Mouse (Mus musculus) cortical plate, adult 2 months (tissue): ENCODE data around the gene Gm9774. TPM values are rescaled to one million over a fixed set of nuclear protein-coding genes. Genes with fewer than 3 reads are reported as not detected.

Experiments used
- H3K27ac ChIP-seq: fragments of 200-500 bp; 2 replicates; pipeline ENCODE4 v1.5.1; 2012; ENCODE audit warnings: low read length, control low read depth, inconsistent platforms; ENCODE audit not compliant: insufficient read depth
- H3K4me1 ChIP-seq: fragments of 200-500 bp; 2 replicates; pipeline ENCODE4 v1.6.1; 2011; ENCODE audit warnings: low read length; ENCODE audit not compliant: control insufficient read depth, insufficient read depth
- H3K4me3 ChIP-seq: fragments of 200-500 bp; 2 replicates; pipeline ENCODE4 v1.5.1; 2011; ENCODE audit warnings: mild to moderate bottlenecking, low read length, control low read depth; ENCODE audit not compliant: insufficient read depth
- CTCF ChIP-seq: fragments of 200-500 bp; IDR thresholded peaks from 2 replicates; pipeline ENCODE4 v1.5.1; 2011; ENCODE audit warnings: mild to moderate bottlenecking, control low read depth, low read length; ENCODE audit not compliant: insufficient read depth; ENCODE audit errors: extremely low read depth
- POLR2A ChIP-seq: fragments of 200-500 bp; IDR thresholded peaks from 2 replicates; pipeline ENCODE4 v1.6.1; 2011; ENCODE audit warnings: mild to moderate bottlenecking, low read length, control low read depth; ENCODE audit not compliant: insufficient read depth; ENCODE audit errors: extremely low read depth
- polyA plus RNA-seq: library from polyadenylated mRNA; depleted of rRNA; stranded (reverse); fragments of >200 nt; gene quantifications from 2 replicates; pipeline ENCODE4 v1.2.3, GENCODE M21; 2012; rRNA removed

The Gm9774 gene
- polyA plus RNA-seq = 11.5 TPM in 2 replicates

GRCm38 (mm10) chr3:92429323-92429722 is at the start of gene Gm9774:
Gene Gm9774 (minus strand): TSS chr3:92429423.
- TF ChIP-seq CTCF = no peak
- no peak for TF ChIP-seq POLR2A
- Histone ChIP-seq H3K4me3 (no peak within 1 kb of the TSS), H3K4me1 (no peaks in the 10 kb centered on the region), H3K27ac (no peak within 1 kb of the TSS)

- H3K4me1 ChIP-seq = no peaks in the 10 kb centered on the region
- no peak overlapping the region for H3K27ac ChIP-seq
- H3K4me3 ChIP-seq = no peak overlapping the region
- TF ChIP-seq POLR2A (no peak), CTCF (no peak)
Observed at GRCm38 (mm10) chr3:92470111-92470510, 40.9 kb upstream of the Gm9774 start.

DNA sequence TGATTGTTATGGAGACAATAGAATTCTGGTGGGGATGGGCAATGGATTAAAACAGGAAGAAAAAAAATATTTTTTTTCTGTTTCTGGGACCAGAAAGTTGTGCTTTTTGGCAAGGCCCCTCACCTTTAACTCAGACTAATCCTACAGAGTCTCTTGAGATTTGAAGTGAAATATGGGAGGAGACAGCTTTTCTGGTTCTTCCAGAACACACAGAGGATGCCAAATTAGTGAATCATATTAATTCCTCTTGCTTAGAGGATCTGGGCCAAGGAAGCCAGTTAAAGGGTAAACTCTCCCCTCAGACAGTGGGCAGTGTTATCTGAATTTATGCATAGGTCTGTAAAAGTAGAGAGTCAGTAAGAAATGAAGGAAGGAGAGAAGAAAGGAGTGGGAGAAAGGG is 38.2 kb upstream of the Gm9774 start:
- Histone ChIP-seq H3K27ac (no peak overlapping the region), H3K4me3 (no peak overlapping the region), H3K4me1 (no peaks in the 10 kb centered on the region)
- TF ChIP-seq POLR2A (no peak), CTCF (no peak)

DNA sequence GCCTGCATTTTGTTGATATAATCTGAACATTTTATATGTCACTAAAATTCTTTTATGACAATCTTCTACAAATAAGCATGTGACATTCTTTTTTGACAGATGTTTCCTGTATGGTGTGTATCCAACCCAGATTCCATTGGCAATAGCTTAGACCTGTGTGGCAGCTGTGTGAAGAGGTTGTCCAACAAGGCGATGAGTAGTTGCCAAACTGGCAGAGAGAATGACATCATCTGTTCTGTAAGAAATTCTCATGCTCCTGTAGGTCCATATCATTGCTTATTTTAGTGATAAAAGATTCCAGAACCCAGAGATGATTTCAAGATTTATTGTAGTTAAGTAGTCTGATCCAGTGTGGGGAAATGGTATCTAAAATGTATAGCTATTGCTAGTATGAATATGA is 37.4 kb upstream of the Gm9774 start:
- Histone ChIP-seq H3K4me3 (no peak overlapping the region), H3K27ac (no peak overlapping the region), H3K4me1 (no peaks in the 10 kb centered on the region)
- TF ChIP-seq POLR2A (no peak), CTCF (no peak)

GRCm38 (mm10) chr3:92458620-92459019 is 29.4 kb upstream of the Gm9774 start, which contains the start of gene Sprr3:
Gene Sprr3 (minus strand): TSS chr3:92458720.
- H3K4me1 ChIP-seq = no peaks in the 10 kb centered on the region
- no peak within 1 kb of the TSS for H3K4me3 ChIP-seq
- TF ChIP-seq CTCF (no peak), POLR2A (no peak)
- no peak within 1 kb of the TSS for H3K27ac ChIP-seq

DNA sequence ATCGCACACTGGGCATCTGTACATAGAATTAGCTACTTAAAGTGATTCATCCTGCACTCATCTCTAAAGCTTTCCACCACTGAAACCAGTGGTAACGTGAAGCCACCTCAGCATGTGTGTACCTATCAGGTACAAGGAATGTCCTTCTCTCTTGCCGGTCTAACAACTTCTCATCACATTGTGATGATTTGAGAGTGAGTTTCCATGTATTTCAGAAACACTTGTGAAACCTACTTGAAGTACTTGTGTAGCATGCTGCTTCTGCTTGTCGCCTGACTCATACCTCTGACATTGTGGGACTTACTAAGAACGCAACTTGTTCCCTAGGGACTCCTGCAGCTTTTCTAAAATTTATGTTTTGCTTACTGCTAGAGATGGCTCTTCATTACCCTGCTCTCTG is 25.9 kb upstream of the Gm9774 start:
- Histone ChIP-seq H3K4me1 (no peaks in the 10 kb centered on the region), H3K27ac (no peak overlapping the region), H3K4me3 (no peak overlapping the region)
- TF ChIP-seq POLR2A (no peak), CTCF (no peak)

DNA sequence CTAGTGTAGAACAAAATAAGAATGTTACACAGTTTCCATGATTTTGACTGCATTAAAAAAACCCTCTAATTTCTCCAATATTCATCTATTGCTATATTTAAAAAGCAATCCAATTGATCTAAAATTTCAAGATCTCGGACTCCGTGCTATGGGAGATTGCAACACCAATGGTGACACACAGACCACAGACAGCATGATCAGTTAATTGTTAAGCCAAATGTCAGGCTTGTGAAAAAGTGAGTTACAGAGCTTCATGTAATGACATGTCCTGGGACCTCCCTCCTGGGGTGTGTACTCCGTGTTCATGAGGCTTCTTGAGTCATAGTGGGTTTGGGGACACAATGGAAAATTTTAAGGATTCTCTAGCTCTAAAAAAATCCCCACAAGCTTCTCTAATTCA is 11.0 kb upstream of the Gm9774 start:
- H3K4me1 ChIP-seq = no peaks in the 10 kb centered on the region
- no peak for TF ChIP-seq CTCF
- TF ChIP-seq POLR2A = no peak
- H3K4me3 ChIP-seq = no peak overlapping the region
- H3K27ac ChIP-seq = no peak overlapping the region

DNA sequence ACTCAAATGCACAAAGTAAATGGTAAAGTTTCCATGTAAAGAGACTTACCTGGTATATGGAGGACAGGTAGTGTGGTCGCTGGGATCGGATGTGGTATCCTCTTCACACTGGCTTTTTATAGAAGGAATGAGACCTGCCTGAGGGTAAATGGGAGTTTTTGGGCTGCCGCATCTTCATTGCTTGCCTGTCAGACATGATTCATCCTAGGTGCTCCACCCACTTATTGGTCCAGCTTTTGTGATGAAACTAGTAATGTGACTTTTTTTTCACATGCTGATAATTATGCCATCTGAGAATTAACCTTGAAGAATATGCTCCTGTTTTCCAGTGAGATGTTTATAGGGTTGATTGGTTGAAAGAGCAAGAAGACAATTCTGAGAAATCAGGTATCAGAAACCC is 9.5 kb upstream of the Gm9774 start, which contains the start of gene Sprr1b:
TSS of gene Sprr1b (minus strand) at position 101 of the 400 bp plus-strand sequence.
- no peak for TF ChIP-seq CTCF
- no peak for TF ChIP-seq POLR2A
- no peaks in the 10 kb centered on the region for H3K4me1 ChIP-seq
- H3K27ac ChIP-seq = no peak within 1 kb of the TSS
- H3K4me3 ChIP-seq = no peak within 1 kb of the TSS

DNA sequence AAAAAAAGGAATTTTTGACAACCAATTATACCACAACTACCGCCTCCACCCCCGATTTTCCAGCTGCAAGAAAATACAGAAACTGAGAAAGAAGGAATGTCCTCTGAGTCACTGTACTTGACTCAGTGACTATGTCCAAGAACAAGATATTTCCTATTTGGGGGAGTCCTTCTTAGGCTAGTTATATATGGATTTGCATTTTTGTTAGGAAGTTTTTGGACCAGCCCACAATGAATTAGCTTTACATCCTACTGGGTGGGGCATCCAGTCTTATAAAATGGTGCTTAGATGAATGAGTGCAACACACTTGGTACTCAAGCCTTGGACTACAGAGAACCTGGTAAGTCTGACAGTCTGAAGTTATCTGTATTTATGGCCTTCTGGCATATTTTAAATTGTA is 3.1 kb upstream of the Gm9774 start, which contains the start of gene Sprr2k:
TSS of gene Sprr2k (plus strand) at position 301 of the 400 bp plus-strand sequence.
- Histone ChIP-seq H3K27ac (no peak within 1 kb of the TSS), H3K4me3 (no peak within 1 kb of the TSS), H3K4me1 (no peaks in the 10 kb centered on the region)
- no peak for TF ChIP-seq POLR2A
- TF ChIP-seq CTCF = no peak

DNA sequence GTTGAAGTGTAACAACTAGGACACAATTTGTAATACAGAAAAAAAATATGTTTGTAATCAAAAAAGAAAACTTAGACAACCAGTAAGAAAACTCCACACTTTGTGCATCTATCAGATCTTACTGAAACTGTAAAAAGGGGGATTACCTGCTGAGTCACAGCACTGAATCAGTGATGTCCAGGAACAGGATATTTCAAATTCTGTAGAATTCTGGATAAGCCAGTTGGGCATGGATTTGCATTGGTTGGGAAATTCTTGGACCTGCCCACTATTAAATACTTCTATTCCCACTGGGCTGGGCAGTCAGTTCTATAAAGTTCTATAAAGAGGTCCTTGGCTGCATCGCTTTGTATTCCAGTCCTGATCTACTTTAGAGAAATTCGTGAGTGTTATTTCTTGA is 11.4 kb downstream of the Gm9774 start, which contains the start of gene Sprr2j-ps:
TSS of gene Sprr2j-ps (plus strand) at position 301 of the 400 bp plus-strand sequence.
- Histone ChIP-seq H3K4me3 (no peak within 1 kb of the TSS), H3K4me1 (no peaks in the 10 kb centered on the region), H3K27ac (no peak within 1 kb of the TSS)
- TF ChIP-seq POLR2A = no peak
- no peak for TF ChIP-seq CTCF
